Mouse (Mus musculus) spleen, adult 10 weeks (tissue): Measurements from ENCODE around the gene Cfap61. TPM values are rescaled to one million over a fixed set of nuclear protein-coding genes. Genes with fewer than 3 reads are reported as not detected.

Source experiments
- polyA plus RNA-seq: library from polyadenylated mRNA; stranded (reverse); fragments of 350-450 nt; fragmentation: Illumina TruSeq; extraction: RNeasy Lipid Tissue Mini Kit (QIAGEN cat#74804); gene quantifications from one replicate; pipeline ENCODE4 v1.2.3, GENCODE M21; 2015; ENCODE audit warnings: low replicate concordance; ENCODE audit not compliant: insufficient read depth

Gene Cfap61
- 0.46 TPM for polyA plus RNA-seq

GRCm38 (mm10) chr2:145934339-145935231, at the start of gene Cfap61, which contains the start of gene Crnkl1:
Gene Cfap61, plus strand, starts transcription at chr2:145934784.
Gene Crnkl1, minus strand, starts transcription at chr2:145935014.

GRCm38 (mm10) chr2:145901861-145902260, 32.7 kb upstream of the Cfap61 start, which contains the start of gene Naa20:
Gene Naa20, plus strand, starts transcription at chr2:145902099.

GRCm38 (mm10) chr2:146221076-146221928, 286.7 kb downstream of the Cfap61 start, which contains the start of gene Insm1:
Gene Insm1, plus strand, starts transcription at chr2:146221921.

Other genes starting within 250 kb of the Cfap61 start
- gene Naa20, start 32.7 kb upstream of the Cfap61 start, polyA plus RNA-seq = 78.9 TPM
- gene Crnkl1, start 230 bp downstream of the Cfap61 start, polyA plus RNA-seq = 34.7 TPM